Mouse (Mus musculus) lung, postnatal 0 days (tissue): Measurements from ENCODE around the gene 4933430I17Rik. TPM values are rescaled to one million over a fixed set of nuclear protein-coding genes. Genes with fewer than 3 reads are reported as not detected.

Experiments
- ATAC-seq: fragments of 200-750 bp; cut with Nextera tagmentation; 2 replicates; pipeline ENCODE4 v1.8.0; 2017; ENCODE audit warnings: moderate library complexity
- DNase-seq: peaks from one replicate; pipeline ENCODE4 v3.0.0-alpha.2; 2016; ENCODE audit warnings: low spot score
- H3K27ac ChIP-seq: fragments of 300-500 bp; sonication (generic); 2 replicates; pipeline ENCODE4 v1.5.1; 2014; ENCODE audit warnings: antibody characterized with exemption, mild to moderate bottlenecking, low read length, mixed read lengths
- H3K27me3 ChIP-seq: fragments of 300-500 bp; sonication (generic); replicated peaks from 2 replicates; pipeline ENCODE4 v1.6.1; 2014; ENCODE audit warnings: low read length, mixed read lengths; ENCODE audit not compliant: insufficient read depth
- H3K36me3 ChIP-seq: fragments of 300-500 bp; sonication (generic); 2 replicates; pipeline ENCODE4 v1.6.1; 2014; ENCODE audit warnings: low read length, mixed read lengths; ENCODE audit not compliant: insufficient read depth
- H3K4me1 ChIP-seq: fragments of 300-500 bp; sonication (generic); 2 replicates; pipeline ENCODE4 v1.6.1; 2014; ENCODE audit warnings: antibody characterized with exemption, low read depth, low read length, mixed read lengths; ENCODE audit not compliant: insufficient read depth
- H3K4me2 ChIP-seq: fragments of 300-500 bp; sonication (generic); replicated peaks from 2 replicates; pipeline ENCODE4 v1.6.1; 2014; ENCODE audit warnings: low read depth, mild to moderate bottlenecking, low read length, moderate library complexity, mixed read lengths
- H3K4me3 ChIP-seq: fragments of 300-500 bp; sonication (generic); 2 replicates; pipeline ENCODE4 v1.5.1; 2014; ENCODE audit warnings: low read depth, low read length
- H3K9ac ChIP-seq: fragments of 300-500 bp; sonication (generic); replicated peaks from 2 replicates; pipeline ENCODE4 v1.6.1; 2014; ENCODE audit warnings: low read depth, mild to moderate bottlenecking
- H3K9me3 ChIP-seq: fragments of 300-500 bp; sonication (generic); 2 replicates; pipeline ENCODE4 v1.6.1; 2016; ENCODE audit warnings: low read length, mixed read lengths
- CTCF ChIP-seq: IDR thresholded peaks from 2 replicates; pipeline ENCODE4 v1.5.1; 2016; ENCODE audit warnings: antibody characterized with exemption, mild to moderate bottlenecking
- EP300 ChIP-seq: IDR thresholded peaks from 2 replicates; pipeline ENCODE4 v1.6.1; 2016; ENCODE audit warnings: antibody characterized with exemption, mild to moderate bottlenecking, control low read depth
- WGBS: fragments of 180-500 bp; shearing (Covaris S2); extraction: QIAGEN DNeasy Blood & Tissue Kit; methylation state at CpG from one replicate; pipeline ENCODE4 v1.1.7; 2014; 5-methylcytosine and 5-hydroxymethylcytosine counted together
- polyA plus RNA-seq: library from polyadenylated mRNA; unstranded; fragments of >200 nt; fragmentation: Nextera tagmentation; extraction: Ambion mirVana; gene quantifications from 2 replicates; pipeline ENCODE4 v1.2.1, GENCODE M21; 2015

4933430I17Rik gene
- polyA plus RNA-seq, 1 experiment from 2014 or later = 0.21 TPM

DNA sequence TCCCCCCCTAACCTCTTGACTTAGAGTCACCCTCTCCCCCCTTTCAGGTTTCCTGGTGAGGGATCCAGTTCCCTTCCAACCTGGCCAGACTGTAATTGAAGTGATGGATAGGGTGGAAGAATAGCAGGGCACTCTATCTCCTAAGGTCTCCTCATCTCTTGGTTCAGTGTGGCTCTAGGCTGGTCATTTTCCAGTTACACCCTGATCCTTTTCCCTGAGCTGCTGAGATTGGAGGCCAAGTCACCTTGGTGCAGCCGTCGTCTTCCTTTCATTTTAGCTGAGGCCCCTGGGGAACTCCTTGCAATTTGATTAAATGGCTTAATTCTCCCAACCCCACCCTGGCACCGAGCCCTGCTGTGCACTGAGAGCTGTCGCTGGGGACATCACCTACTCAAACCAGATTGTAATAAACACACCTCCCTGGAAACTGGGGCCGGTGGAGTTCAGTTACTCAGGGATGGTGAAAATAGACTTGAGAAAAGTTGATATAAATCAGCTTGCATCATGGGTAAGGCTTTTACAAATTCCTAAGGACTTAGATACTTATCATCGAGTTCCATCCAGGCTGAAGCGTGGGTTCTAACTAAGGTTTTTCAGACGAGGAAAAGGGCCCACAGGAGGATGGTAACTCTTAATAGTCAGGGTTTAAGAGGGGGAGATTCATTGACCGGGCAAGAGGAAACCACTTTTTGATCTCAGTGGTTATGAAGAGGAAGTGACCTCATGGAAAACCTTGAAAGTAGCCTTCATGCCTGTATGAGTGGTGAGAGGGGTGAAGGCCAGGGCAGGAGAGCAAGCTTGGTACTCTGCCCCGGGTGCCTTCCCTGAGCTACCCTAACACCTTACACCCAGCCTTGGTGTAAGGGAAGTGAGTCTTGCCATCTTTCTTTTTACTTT is 44.2 kb upstream of the 4933430I17Rik start:
- H3K4me2 ChIP-seq = peak overlapping the region; percentile 76
- peak overlapping the region; percentile 6; the same call in 1 of the 2 replicates for H3K27ac ChIP-seq
- peak overlapping the region; percentile 51 for H3K4me3 ChIP-seq
- H3K9ac ChIP-seq = no peak overlapping the region
- no peak for TF ChIP-seq CTCF
- no peak for TF ChIP-seq EP300
- ATAC-seq (no peak), DNase-seq (peak; percentile 55)
- H3K36me3 ChIP-seq = no peaks in the 10 kb centered on the region
- peaks cover 6% of the 10 kb centered on the region; the same call in 1 of the 2 replicates for H3K4me1 ChIP-seq
- H3K9me3 ChIP-seq = no peaks in the 10 kb centered on the region
- 20% methylated on average over 10 of the region's 10 CpGs for WGBS
- no peaks in the 10 kb centered on the region for H3K27me3 ChIP-seq

DNA sequence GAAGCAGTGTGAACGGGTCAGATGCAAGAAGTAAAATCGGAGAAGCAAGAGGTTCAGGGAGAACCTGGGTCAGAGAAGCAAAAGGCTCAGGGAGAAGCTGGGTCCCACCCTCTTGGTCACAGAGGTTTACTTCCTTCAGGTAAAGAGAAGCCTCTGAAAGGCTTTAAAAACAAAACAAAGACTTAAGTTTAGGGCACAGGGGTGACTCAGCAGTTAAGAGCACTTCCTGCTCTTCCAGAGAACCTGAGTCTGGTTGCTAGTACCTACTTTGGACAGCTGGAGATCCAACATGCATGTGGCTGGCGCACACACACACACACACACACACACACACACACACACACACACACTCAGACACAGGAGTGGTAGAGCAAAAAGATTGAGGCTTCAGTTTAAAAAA is 40.2 kb upstream of the 4933430I17Rik start:
- H3K4me2 ChIP-seq = no peak overlapping the region
- 63% methylated on average over 3 of the region's 3 CpGs for WGBS

GRCm38 (mm10) chr4:62485450-62486161 is 39.6 kb upstream of the 4933430I17Rik start:
- H3K9me3 ChIP-seq = no peaks in the 10 kb centered on the region
- WGBS = 67% methylated on average over 8 of the region's 8 CpGs
- DNase-seq (peak; percentile 65), ATAC-seq (peak; percentile 26)
- TF ChIP-seq CTCF = no peak
- no peak for TF ChIP-seq EP300
- H3K4me3 ChIP-seq = no peak overlapping the region
- no peak overlapping the region for H3K4me2 ChIP-seq
- H3K4me1 ChIP-seq = peaks cover 13% of the 10 kb centered on the region; the same call in 1 of the 2 replicates
- no peak overlapping the region for H3K9ac ChIP-seq
- 0 out of 2 replicates have a peak overlapping the region, but pooled peaks have one; percentile 47 for H3K27ac ChIP-seq
- H3K27me3 ChIP-seq = no peaks in the 10 kb centered on the region
- H3K36me3 ChIP-seq = no peaks in the 10 kb centered on the region

More for the DNA sequence above, 40.2 kb upstream of the 4933430I17Rik start:
- no peak overlapping the region for H3K9ac ChIP-seq
- no peak overlapping the region for H3K4me3 ChIP-seq
- H3K36me3 ChIP-seq = no peaks in the 10 kb centered on the region
- H3K4me1 ChIP-seq = peaks cover 13% of the 10 kb centered on the region; the same call in 1 of the 2 replicates
- DNase-seq = no peak
- H3K9me3 ChIP-seq = no peaks in the 10 kb centered on the region
- ATAC-seq = no peak
- no peaks in the 10 kb centered on the region for H3K27me3 ChIP-seq
- TF ChIP-seq CTCF = no peak
- TF ChIP-seq EP300 = no peak
- H3K27ac ChIP-seq = 0 out of 2 replicates have a peak overlapping the region, but pooled peaks have one; percentile 47

GRCm38 (mm10) chr4:62486162-62486696 is 38.9 kb upstream of the 4933430I17Rik start:
- Histone ChIP-seq H3K9ac (no peak overlapping the region), H3K27ac (0 out of 2 replicates have a peak overlapping the region, but pooled peaks have one; percentile 47), H3K36me3 (no peaks in the 10 kb centered on the region), H3K4me3 (no peak overlapping the region), H3K4me2 (no peak overlapping the region), H3K4me1 (peaks cover 13% of the 10 kb centered on the region; the same call in 1 of the 2 replicates), H3K9me3 (no peaks in the 10 kb centered on the region), H3K27me3 (no peaks in the 10 kb centered on the region)
- WGBS = 80% methylated on average over 15 of the region's 15 CpGs
- ATAC-seq (peak; percentile 39; the same call in 1 of the 2 replicates), DNase-seq (peak; percentile 49)
- TF ChIP-seq CTCF = no peak
- TF ChIP-seq EP300 = no peak

- no peaks in the 10 kb centered on the region for H3K9me3 ChIP-seq
- H3K9ac ChIP-seq = no peak overlapping the region
- DNase-seq = peak; percentile 63
- no peaks in the 10 kb centered on the region for H3K27me3 ChIP-seq
- TF ChIP-seq EP300 (no peak), CTCF (no peak)
- H3K36me3 ChIP-seq = no peaks in the 10 kb centered on the region
- H3K27ac ChIP-seq = no peak overlapping the region
- ATAC-seq = peak; percentile 74
- H3K4me1 ChIP-seq = peaks cover 13% of the 10 kb centered on the region; the same call in 1 of the 2 replicates
- no peak overlapping the region for H3K4me3 ChIP-seq
- no peak overlapping the region for H3K4me2 ChIP-seq
- WGBS = 81% methylated on average over 5 of the region's 5 CpGs
These were observed 38.0 kb upstream of the 4933430I17Rik start for GRCm38 (mm10) chr4:62487172-62487571.

DNA sequence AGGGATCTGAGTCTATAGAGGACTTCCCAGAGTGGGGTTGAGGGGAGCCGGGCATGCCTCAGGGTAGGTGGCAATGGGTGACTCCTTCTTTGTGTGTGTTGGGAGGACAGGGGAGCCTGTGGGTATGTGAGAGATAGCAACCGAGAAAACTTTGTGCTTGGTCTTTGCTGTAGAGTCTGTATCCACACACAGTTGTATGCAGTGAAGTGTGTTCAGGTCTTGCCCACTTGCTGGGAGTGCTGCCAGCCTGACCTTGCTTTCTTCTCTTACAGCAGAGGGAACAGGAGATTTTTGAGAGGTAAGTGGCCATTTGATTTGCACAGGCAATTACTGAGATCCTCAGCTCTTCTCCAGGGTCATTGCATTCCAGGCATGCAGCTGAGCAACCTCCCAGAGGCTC is 37.3 kb upstream of the 4933430I17Rik start:
- Histone ChIP-seq H3K4me3 (no peak overlapping the region), H3K4me1 (peaks cover 13% of the 10 kb centered on the region; the same call in 1 of the 2 replicates), H3K4me2 (no peak overlapping the region), H3K27ac (peak overlapping the region; percentile 54), H3K9me3 (no peaks in the 10 kb centered on the region), H3K9ac (no peak overlapping the region), H3K27me3 (no peaks in the 10 kb centered on the region), H3K36me3 (no peaks in the 10 kb centered on the region)
- DNase-seq (no peak), ATAC-seq (no peak)
- TF ChIP-seq EP300 (no peak), CTCF (no peak)
- 92% methylated on average over 2 of the region's 2 CpGs for WGBS
